Mouse (Mus musculus): ENCODE results near the gene Serpina3k. TPM values are rescaled to one million over a fixed set of nuclear protein-coding genes. Genes with fewer than 3 reads are reported as not detected.
"Not testable (repeated sequence)": the region's sequence is repeated elsewhere in the genome, so short reads cannot be mapped to it uniquely, and the experiment has no call there.

Serpina3k gene
- 100 to 1,000 TPM; 111 to 340 TPM for total RNA-seq (2021)
- long read RNA-seq, experiment 1, transcript Serpina3k-201 (5 exons, 2,057 nt), result major isoform, 800 of 872 reads
- long read RNA-seq, experiment 1, partial matches to known transcripts, result 45 of 872 reads
- long read RNA-seq, experiment 1, other reads (novel, unspliced or antisense), result 27 of 872 reads
- long read RNA-seq, experiment 2, transcript Serpina3k-201 (5 exons, 2,057 nt), result major isoform, 23 of 26 reads
- long read RNA-seq, experiment 2, partial matches to known transcripts, result 2 of 26 reads
- long read RNA-seq, experiment 2, other reads (novel, unspliced or antisense), result 1 of 26 reads

DNA sequence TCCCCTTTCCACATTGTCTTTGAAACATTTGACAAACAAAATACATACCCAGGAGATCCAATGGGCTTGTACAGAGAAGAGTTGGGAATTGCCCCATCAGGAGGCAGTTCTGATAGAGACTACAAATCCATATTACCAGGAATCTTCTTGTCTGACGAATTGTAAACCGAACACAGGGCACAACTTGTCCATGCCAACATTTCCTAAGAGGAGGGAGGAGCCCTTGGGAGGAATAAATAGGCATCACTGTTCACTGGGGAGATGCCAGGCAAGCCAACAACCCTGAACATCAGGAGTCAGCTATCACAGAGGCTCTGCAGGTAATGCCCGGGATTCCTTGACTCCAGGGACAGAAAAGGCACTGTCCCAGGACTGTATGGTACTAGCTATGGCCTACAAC, at the start of gene Serpina3k, which contains the start of gene Serpina3m:
Gene Serpina3k, plus strand, starts transcription at position 261 of the 400 bp plus-strand sequence.
Gene Serpina3m, plus strand, starts transcription at position 261 of the 400 bp plus-strand sequence.
- not testable (repeated sequence) for DNase-seq

DNA sequence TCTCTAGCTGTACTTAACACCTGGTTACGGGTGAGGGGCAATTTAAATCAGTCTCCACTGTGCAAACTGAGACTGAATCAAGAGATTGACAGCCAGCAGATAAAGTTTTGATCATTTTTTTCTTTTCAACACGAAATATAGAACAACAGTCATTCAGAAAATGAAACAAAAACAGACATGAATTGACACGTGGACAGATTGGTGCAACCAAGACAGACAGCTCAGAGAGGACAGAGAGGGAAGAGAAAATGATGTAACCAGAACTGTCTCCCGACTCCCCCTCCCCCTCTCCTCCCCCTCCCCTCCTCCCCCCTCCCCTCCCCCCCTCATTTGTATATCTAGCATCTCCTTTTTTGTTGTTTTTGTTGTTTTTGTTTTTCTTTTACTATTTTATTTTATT, 48.4 kb upstream of the Serpina3k start:
- no peak for DNase-seq

- DNase-seq, result no peak
These were observed 44.3 kb upstream of the Serpina3k start for GRCm38 (mm10) chr12:104293963-104294362.

- DNase-seq, result no peak
These were observed 40.2 kb upstream of the Serpina3k start for GRCm38 (mm10) chr12:104298049-104298448.

DNA sequence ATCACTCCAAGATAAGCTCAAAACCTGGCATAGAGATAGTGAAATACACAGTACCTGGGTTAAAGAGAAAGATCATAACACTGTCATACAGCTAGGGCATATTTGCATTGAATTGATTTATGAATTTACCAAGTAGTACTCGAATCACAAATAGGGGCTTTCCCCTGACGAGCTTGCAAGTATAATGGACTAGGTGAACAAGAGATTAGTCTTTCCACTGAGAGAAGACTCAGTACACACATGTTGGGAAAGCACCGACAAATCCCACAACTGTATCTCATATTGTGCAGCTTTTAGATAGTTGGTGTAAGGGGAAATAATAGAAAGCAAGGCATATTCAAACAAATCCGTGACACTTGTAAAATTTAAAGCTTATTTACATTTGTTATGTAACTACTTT, 32.3 kb upstream of the Serpina3k start:
- no peak for DNase-seq

DNA sequence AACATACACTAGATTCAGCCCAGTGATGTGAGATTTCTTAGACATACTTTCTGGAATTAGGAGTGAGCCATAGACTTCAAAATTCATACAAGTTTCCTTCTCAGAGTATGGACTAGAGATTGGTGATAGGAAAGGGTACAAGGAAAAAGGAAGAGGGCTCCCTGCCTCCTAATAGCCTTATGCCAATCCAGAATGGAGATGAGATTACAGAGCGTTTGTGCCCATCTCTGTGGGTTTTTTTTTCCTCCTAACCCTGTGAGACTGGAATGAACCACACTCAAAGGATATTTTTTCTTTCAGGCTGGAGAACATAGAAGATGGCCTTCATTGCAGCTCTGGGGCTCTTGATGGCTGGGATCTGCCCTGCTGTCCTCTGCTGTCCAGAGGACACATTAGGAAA, 24.0 kb upstream of the Serpina3k start, which contains the start of gene Serpina3j:
Gene Serpina3j, plus strand, starts transcription at position 301 of the 400 bp plus-strand sequence.
- DNase-seq, result no peak

DNA sequence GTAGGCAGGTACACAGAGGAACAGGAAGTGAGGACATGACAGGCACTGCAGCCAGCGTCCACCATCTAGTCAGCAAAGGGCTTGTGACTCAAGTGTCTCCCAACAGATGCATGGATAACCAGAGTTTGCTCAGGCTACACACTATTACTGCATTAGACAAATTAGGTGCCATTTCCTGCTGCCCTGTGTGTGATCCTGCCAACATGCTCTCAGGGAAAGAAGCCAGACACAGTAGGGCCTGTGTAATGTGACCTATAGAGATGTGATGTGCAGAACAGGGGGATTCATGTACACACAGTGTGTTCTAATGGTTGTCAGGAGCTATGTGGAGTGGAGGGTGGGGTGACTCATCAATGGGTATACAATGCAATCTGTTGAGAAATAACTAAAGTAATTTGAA, 15.8 kb upstream of the Serpina3k start:
- no peak for DNase-seq

- DNase-seq, result no peak
These were observed 6.6 kb upstream of the Serpina3k start for GRCm38 (mm10) chr12:104331701-104332100.

GRCm38 (mm10) chr12:104336873-104337272, 1.4 kb upstream of the Serpina3k start:
- DNase-seq, result not testable (repeated sequence)

DNA sequence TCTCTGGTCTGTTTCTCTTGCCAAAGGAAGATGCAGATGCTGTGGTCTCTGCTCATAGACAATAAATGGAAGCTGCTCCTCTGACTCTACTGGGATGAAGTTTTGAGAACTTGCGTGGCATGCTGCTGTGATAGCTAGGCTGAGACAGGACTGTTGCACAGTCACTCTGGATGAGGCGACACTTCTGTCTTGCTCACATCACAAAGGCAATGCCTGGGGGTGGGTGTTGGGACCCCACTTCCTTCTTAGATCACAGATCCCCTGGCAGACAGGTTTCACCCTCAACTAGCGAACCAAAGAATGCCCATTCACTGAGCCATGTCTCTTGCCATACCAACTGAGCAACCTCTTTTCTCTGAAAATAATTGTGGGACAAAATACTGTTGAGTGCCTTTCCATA, 419 bp downstream of the Serpina3k start:
- DNase-seq, result no peak

- not testable (repeated sequence) for DNase-seq
These were observed 4.2 kb downstream of the Serpina3k start for GRCm38 (mm10) chr12:104342489-104342888.

- DNase-seq, result no peak
These were observed 6.9 kb downstream of the Serpina3k start for GRCm38 (mm10) chr12:104345181-104345580.

GRCm38 (mm10) chr12:104345707-104346106, 7.4 kb downstream of the Serpina3k start:
- no peak for DNase-seq

GRCm38 (mm10) chr12:104347091-104347490, 8.8 kb downstream of the Serpina3k start:
- no peak for DNase-seq

DNA sequence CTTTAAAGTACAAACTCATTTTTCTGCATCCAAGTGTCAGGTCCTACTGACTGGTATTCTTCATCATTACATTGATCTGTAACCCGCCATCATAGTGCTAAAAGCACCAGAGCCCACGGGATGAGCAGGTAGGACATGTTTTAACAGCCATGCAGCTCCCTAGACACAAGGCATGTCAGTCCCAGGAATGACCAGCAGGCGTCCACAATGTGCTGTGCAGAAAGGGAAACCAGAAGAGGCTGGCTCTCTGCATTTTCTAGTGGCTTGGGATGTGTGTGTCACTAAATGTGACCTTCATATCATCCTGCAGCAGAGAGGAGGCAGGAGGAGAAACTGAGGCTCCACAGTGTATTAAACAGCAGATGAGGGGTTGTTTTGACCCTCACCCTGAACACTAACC, 13.5 kb downstream of the Serpina3k start:
- DNase-seq, result peak; percentile 70

- no peak for DNase-seq
These were observed 17.7 kb downstream of the Serpina3k start for GRCm38 (mm10) chr12:104356006-104356405.

DNA sequence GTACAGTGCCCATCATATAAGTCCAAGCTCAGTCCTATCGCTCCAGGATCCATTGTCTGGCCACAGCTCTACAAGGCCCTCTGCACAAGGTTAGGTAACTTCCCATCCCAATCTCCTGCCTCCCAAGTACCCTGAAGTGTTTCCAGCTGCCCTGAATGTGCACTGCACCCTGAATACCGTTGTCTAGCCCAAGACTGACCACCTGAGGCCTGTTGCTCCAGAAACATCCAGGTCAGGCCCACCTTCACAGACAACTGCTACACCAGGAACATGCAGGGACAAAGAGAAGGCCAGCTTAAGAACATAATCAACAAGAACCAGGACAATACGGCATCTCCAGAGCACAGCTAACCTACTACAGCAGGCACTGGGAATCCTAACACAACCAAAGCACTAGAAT, 31.7 kb downstream of the Serpina3k start:
- no peak for DNase-seq

DNA sequence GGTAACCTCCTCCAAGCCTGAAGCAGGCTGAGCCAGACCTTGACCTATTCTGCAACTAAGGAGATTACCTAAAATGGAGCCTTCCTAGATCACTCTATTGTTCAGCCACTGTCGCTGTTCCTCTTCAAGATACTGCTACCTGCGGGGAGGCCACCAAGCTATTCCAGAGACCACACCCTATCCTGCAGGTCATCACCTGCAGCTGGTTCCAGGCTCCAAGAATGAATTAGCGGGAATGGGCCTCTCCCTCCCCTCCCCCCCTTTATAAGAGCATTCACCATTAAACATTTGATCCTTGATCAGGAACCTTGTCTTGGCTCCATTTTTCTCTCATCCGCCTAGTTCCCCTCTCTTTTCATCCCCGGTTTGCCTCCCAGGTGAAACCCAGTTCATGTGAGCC, 38.9 kb downstream of the Serpina3k start:
- DNase-seq, result not testable (repeated sequence)

DNA sequence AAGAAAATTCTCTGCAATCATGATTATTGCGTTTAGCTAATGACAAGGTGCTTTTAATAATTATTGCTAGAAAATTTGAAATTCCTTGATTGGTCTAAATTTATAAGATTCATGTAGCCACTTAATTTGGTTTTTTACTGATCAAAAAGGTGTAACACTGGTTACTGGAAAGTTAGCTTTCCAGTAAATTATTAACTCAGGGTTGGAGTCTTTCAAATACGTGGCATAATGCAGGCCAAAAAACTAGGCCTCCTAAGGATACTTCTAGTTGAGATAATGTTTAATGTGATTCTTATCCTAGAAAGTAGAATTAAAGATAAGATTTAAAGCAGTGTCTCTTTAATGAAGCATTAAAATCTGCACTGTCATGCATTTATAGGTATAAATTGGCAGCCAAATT, 40.1 kb downstream of the Serpina3k start:
- DNase-seq, result not testable (repeated sequence)

GRCm38 (mm10) chr12:104378815-104379214, 40.5 kb downstream of the Serpina3k start:
- DNase-seq, result not testable (repeated sequence)

DNA sequence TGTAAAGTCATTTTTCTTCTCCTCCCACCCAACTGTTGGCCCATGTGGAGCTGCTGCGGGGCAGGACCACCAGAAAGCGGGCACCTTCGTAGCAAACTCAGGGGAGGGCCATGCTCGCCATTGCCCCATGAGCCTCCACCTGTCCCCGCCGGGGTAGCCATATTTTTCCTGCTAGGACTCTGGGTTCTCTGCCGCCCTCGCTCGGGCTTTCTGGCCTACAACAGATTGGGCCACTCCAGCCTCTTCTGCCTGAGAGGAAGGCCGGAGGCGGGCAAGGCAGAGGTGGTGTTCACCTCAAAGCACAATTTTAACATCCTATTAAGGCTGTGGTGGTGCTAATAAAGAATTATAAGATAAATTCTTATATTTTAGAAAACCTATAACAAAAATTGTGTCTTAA, 41.6 kb downstream of the Serpina3k start:
- DNase-seq, result no peak

DNA sequence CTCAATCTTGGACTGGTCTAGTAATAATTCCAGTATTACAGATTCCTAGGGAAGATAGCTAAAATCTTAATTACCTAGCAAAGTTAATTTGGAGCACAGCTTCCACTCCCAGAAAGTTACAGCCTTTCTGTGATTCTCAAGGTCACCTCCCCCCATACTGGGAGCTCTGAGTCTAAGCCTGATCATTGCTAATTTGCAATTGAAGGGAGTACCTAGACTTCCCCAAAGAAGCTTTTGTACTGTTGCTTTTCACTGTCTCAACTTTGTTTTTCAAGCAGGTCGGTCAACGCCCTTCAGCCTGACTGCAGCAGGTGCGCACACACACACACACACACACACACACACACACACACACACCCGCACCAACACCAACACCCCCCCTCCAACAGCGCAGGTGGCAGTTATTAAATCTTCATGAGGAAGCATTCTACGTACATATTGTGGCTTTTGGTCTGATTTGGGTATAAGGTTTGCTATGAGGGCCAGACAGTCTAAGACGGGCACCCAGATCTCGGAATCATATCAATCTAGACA, 42.9 kb downstream of the Serpina3k start:
- DNase-seq, result not testable (repeated sequence)

DNA sequence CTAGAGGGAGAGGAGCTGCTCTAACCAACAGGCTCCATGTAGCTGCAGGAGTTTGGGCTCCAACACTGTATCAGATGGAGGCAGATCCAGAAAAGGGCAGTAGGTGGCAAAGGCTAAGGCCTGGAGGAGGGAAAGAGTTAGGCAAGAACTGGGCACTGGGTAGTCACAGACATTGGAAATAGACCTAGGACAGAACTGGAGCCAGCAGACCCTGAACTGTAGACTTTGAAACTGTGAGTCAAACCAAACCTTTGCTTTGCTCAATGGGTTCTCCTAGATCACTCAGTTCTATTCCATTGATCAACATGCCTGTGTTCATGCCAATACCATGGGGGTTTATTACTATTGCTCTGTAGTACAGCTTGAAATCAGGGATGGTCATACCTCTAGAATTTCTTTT, 47.7 kb downstream of the Serpina3k start:
- DNase-seq, result not testable (repeated sequence)

DNA sequence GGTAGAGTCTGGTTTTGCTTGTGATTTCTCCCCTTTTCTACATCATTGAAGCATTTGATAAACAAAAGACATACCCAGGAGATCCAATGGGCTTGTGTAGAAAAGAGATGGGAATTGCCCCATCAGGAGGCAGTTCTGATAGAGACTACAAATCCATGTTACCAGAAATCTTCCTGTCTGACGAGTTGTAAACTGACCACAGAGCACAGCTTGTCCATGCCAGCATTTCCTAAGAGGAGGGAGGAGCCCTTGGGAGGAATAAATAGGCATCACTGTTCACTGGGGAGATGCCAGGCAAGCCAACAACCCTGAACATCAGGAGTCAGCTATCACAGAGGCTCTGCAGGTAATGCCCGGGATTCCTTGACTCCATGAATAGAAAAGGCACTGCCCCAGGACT, 48.6 kb downstream of the Serpina3k start:
- DNase-seq, result not testable (repeated sequence)
